Mouse (Mus musculus): ENCODE results near the gene Hif3a. TPM values are rescaled to one million over a fixed set of nuclear protein-coding genes. Genes with fewer than 3 reads are reported as not detected.
"Not testable (repeated sequence)": the region's sequence is repeated elsewhere in the genome, so short reads cannot be mapped to it uniquely, and the experiment has no call there.

The Hif3a gene
- total and polyA plus RNA-seq, 3 experiments, result 0.05 to 0.49 (median 0.08) TPM

DNA sequence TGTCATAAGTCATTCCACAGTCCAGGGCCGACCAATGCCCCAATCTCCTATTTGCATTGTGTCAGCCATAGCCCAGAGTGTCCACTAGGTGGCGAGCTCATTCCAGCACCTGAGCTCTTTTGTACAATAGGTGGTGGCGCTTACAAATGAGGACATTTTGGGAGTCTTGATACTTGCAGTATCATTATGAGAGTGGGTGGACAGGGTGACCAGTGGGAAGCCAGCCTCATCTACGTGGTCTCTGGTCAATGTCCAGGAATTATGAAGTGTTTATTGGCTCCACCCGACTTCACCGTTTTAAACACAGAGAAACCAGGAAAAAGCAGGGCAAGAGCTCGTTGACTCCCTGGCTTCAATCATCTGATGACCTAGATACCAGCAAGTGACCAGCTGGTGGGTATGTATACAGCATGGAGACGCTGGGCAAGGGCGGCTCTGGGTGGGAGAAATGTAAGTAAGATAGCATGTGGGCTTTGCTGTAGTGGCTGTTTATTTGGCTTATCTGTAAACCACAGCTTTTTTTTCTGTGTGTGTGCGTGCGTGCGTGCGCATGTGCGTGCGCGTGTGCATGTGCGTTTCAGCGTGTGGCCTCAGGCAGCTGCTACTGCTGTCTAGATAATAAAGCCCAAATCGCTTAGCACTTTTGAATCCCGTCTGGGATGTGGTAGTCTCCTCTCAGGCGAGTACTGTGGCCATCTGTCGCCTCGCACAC is 11.8 kb upstream of the Hif3a start, which contains the start of gene Psg16:
Gene Psg16, plus strand, starts transcription at position 137 of the 712 bp plus-strand sequence.
- H3K4me2 ChIP-seq (ENCODE audit: insufficient read depth, low read depth, poor library complexity, severe bottlenecking), result no peak within 1 kb of the TSS

DNA sequence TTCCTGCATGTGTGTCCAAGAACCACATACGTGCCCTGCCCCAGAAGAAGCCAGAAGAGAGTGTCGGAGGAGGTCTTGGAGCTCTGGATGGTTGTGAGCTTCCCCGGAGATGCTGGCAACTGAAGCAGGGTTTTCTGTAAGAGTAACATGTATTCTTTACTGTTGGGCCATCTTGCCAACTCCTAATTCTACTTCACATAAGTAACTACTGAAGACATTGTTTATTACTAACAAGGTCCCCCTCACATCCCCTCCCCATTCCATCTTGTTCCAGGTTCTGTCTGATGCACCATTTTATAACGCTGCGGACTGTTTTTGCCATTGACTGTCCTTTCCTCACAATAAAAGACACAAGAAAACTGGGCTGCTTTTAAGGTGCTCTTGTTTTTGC is 11.3 kb upstream of the Hif3a start:
- no peaks in the 10 kb centered on the region for H3K9me3 ChIP-seq (replicated peaks; ENCODE audit: low read length)
- DNase-seq (ENCODE audit: extremely low read depth), result no peak
- dilution Hi-C loops (cut with MboI; ENCODE audit: extremely low pct_ligation_motif_present, extremely low pct_unique_long_range_greater_than_20kb, low sequenced_read_pairs), result no loop called here
- no peaks in the 10 kb centered on the region for H3K36me3 ChIP-seq (replicated peaks in 1 of 2; ENCODE audit: control insufficient read depth in 1 of 2, insufficient read depth in 1 of 2, low read length in 1 of 2)
- no peak overlapping the region for H3K4me2 ChIP-seq (ENCODE audit: insufficient read depth, low read depth, poor library complexity, severe bottlenecking)
- TF ChIP-seq USF1 (IDR thresholded peaks at IDR 0.05; ENCODE audit: low read depth, low read length), result no peak
- no peak for TF ChIP-seq E2F4 (IDR thresholded peaks at IDR 0.05; ENCODE audit: insufficient replicate concordance, low read depth, low read length)
- TF ChIP-seq CHD1 (IDR thresholded peaks at IDR 0.05; ENCODE audit: low read depth, low read length), result no peak
- TF ChIP-seq MEF2A (IDR thresholded peaks at IDR 0.05; ENCODE audit: borderline replicate concordance, low read depth, low read length), result no peak
- TF ChIP-seq NELFE (IDR thresholded peaks at IDR 0.05; ENCODE audit: low read depth, low read length), result no peak
- TF ChIP-seq JUND (conservative IDR thresholded peaks at IDR 0.05; ENCODE audit: low read depth, low read length), result no peak
- TF ChIP-seq NRF1 (IDR thresholded peaks at IDR 0.05; ENCODE audit: low read depth, low read length), result no peak
- TF ChIP-seq CHD2 (IDR thresholded peaks at IDR 0.05; ENCODE audit: low read length), result no peak
- TF ChIP-seq MAFK (IDR thresholded peaks at IDR 0.05; ENCODE audit: insufficient replicate concordance, low read length), result no peak
- TF ChIP-seq UBTF (IDR thresholded peaks at IDR 0.05; ENCODE audit: low read depth, low read length), result no peak
- TF ChIP-seq POLR2AphosphoS2 (IDR thresholded peaks at IDR 0.05; ENCODE audit: low read depth, low read length), result no peak
- TF ChIP-seq SIN3A (IDR thresholded peaks at IDR 0.05; ENCODE audit: low read length), result no peak
- H3K79me2 ChIP-seq (replicated peaks; ENCODE audit: control insufficient read depth, extremely low read depth, insufficient read depth, poor library complexity, severe bottlenecking), result no peaks in the 10 kb centered on the region
- no peak overlapping the region for H3K4me3 ChIP-seq (replicated peaks in 1 of 3; ENCODE audit: low read depth in 2 of 3, low read length in 2 of 3, poor library complexity in 1 of 3)
- no peaks in the 10 kb centered on the region for H3K4me1 ChIP-seq (ENCODE audit: control insufficient read depth in 1 of 2, insufficient read depth in 2 of 2)
- peaks cover 20% of the 10 kb centered on the region for H3K27me3 ChIP-seq (replicated peaks)
- in situ Hi-C loops (cut with MboI; ENCODE audit: low pct_ligation_motif_present, low pct_unique_long_range_greater_than_20kb, low sequenced_read_pairs), result no loop called here
- H3K27ac ChIP-seq (ENCODE audit: insufficient read depth, low read depth), result no peak overlapping the region
- H3K9ac ChIP-seq (ENCODE audit: insufficient read depth, low read depth), result no peak overlapping the region

More for the DNA sequence above, 11.8 kb upstream of the Hif3a start, which contains the start of gene Psg16:
- no peaks in the 10 kb centered on the region for H3K79me2 ChIP-seq (replicated peaks; ENCODE audit: control insufficient read depth, extremely low read depth, insufficient read depth, poor library complexity, severe bottlenecking)
- dilution Hi-C loops (cut with MboI; ENCODE audit: extremely low pct_ligation_motif_present, extremely low pct_unique_long_range_greater_than_20kb, low sequenced_read_pairs), result no loop called here
- H3K36me3 ChIP-seq (replicated peaks in 1 of 2; ENCODE audit: control insufficient read depth in 1 of 2, insufficient read depth in 1 of 2, low read length in 1 of 2), result no peaks in the 10 kb centered on the region
- no peak within 1 kb of the TSS for H3K27ac ChIP-seq (ENCODE audit: insufficient read depth, low read depth)
- peak; percentile 81 for TF ChIP-seq RAD21 (IDR thresholded peaks at IDR 0.05; ENCODE audit: low read depth, low read length)
- peak; percentile 68 for TF ChIP-seq SMC3 (IDR thresholded peaks at IDR 0.05; ENCODE audit: low read depth, low read length)
- TF ChIP-seq CHD2 (IDR thresholded peaks at IDR 0.05; ENCODE audit: low read length), result no peak
- peak; percentile 89 to 94 for TF ChIP-seq CTCF (conservative IDR thresholded peaks at IDR 0.05 in 1 of 2, IDR thresholded peaks at IDR 0.05 in 1 of 2; ENCODE audit: low read depth in 2 of 2, low read length in 2 of 2)
- peaks cover 24% of the 10 kb centered on the region for H3K27me3 ChIP-seq (replicated peaks)
- peak; percentile 66 for DNase-seq (ENCODE audit: extremely low read depth)
- H3K4me3 ChIP-seq (replicated peaks in 1 of 3; ENCODE audit: low read depth in 2 of 3, low read length in 2 of 3, poor library complexity in 1 of 3), result no peak within 1 kb of the TSS
- in situ Hi-C loops (cut with MboI; ENCODE audit: low pct_ligation_motif_present, low pct_unique_long_range_greater_than_20kb, low sequenced_read_pairs), result no loop called here
- no peaks in the 10 kb centered on the region for H3K9me3 ChIP-seq (replicated peaks; ENCODE audit: low read length)
- no peak within 1 kb of the TSS for H3K9ac ChIP-seq (ENCODE audit: insufficient read depth, low read depth)
- H3K4me1 ChIP-seq (ENCODE audit: control insufficient read depth in 1 of 2, insufficient read depth in 2 of 2), result no peaks in the 10 kb centered on the region

DNA sequence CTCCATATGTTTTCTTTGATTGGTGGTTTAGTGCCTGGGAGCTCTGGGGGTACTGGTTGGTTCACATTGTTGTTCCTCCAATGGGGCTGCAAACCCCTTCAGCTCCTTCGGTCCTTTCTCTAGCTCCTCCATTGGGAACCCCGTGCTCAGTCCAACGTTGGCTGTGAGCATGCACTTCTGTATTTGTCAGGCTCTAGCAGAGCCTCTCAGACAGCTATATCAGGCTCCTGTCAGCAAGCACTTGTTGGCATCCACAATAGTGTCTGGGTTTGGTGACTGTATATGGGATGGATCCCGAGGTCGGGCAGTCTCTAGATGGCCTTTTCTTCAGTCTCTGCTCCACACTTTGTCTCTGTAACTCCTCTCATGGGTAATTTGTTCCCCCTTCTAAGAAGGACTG is 5.4 kb upstream of the Hif3a start:
- DNase-seq (ENCODE audit: extremely low read depth); H3K27me3 ChIP-seq (replicated peaks); H3K27ac ChIP-seq (ENCODE audit: insufficient read depth, low read depth); H3K9me3 ChIP-seq (replicated peaks; ENCODE audit: low read length); H3K36me3 ChIP-seq (replicated peaks in 1 of 2; ENCODE audit: control insufficient read depth in 1 of 2, insufficient read depth in 1 of 2, low read length in 1 of 2); H3K4me3 ChIP-seq (replicated peaks in 1 of 3; ENCODE audit: low read depth in 2 of 3, low read length in 2 of 3, poor library complexity in 1 of 3); H3K79me2 ChIP-seq (replicated peaks; ENCODE audit: control insufficient read depth, extremely low read depth, insufficient read depth, poor library complexity, severe bottlenecking); dilution Hi-C loops (cut with MboI; ENCODE audit: extremely low pct_ligation_motif_present, extremely low pct_unique_long_range_greater_than_20kb, low sequenced_read_pairs); H3K4me2 ChIP-seq (ENCODE audit: insufficient read depth, low read depth, poor library complexity, severe bottlenecking); H3K9ac ChIP-seq (ENCODE audit: insufficient read depth, low read depth): not testable (repeated sequence)
- in situ Hi-C loops (cut with MboI; ENCODE audit: low pct_ligation_motif_present, low pct_unique_long_range_greater_than_20kb, low sequenced_read_pairs), result loop anchor here (5.0 kb wide), 2 partner anchors 65 to 115 kb away; no protein-coding TSS in a partner anchor
- H3K4me1 ChIP-seq (ENCODE audit: control insufficient read depth in 1 of 2, insufficient read depth in 2 of 2), result peaks cover 2 to 19% of the 10 kb centered on the region in 2 experiments

Data from CH12.LX (cell line).